Mouse (Mus musculus) adrenal gland, adult 2 months (tissue): ENCODE data around the gene Prep. TPM values are rescaled to one million over a fixed set of nuclear protein-coding genes. Genes with fewer than 3 reads are reported as not detected.

Source experiments
- DNase-seq: peaks from one replicate; pipeline ENCODE4 v3.0.0; 2021
- microRNA-seq, 2 experiments: library from miRNA; unstranded; fragments of <30 nt; microRNA quantifications; one replicate each; pipeline ENCODE4 v1.2.0; 2021
- polyA plus RNA-seq: library from polyadenylated mRNA; depleted of rRNA; stranded (reverse); fragments of >200 nt; gene quantifications from 2 replicates; pipeline ENCODE4 v1.2.3, GENCODE M21; 2012; rRNA removed
- total RNA-seq, 2 experiments: library from RNA; stranded (reverse); gene quantifications; 2 replicates each; pipeline ENCODE4 v1.2.3; 2021

Gene Prep
- total and polyA plus RNA-seq, 3 experiments = 14.2 to 22.4 (median 19.2) TPM

DNA sequence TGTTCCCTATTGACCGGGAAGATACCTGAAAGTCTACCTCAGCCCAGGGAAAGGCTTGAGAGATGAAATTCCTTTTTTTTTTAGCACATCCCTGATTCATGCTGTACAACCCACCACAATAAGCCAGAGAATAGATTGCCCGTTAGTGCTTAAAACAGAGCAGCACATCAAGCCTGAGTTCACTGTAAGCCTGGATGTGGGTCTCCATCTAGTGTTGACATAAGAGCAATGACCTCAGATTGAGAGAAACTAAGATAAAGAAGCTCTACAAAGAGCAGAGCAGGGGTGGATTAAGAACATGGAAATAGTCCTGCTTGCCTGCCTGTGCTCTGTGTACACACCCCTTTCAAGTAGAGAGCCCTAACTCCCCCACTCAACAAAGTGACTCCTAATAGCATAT lies 118.5 kb downstream of the Prep start:
- no peak for DNase-seq

DNA sequence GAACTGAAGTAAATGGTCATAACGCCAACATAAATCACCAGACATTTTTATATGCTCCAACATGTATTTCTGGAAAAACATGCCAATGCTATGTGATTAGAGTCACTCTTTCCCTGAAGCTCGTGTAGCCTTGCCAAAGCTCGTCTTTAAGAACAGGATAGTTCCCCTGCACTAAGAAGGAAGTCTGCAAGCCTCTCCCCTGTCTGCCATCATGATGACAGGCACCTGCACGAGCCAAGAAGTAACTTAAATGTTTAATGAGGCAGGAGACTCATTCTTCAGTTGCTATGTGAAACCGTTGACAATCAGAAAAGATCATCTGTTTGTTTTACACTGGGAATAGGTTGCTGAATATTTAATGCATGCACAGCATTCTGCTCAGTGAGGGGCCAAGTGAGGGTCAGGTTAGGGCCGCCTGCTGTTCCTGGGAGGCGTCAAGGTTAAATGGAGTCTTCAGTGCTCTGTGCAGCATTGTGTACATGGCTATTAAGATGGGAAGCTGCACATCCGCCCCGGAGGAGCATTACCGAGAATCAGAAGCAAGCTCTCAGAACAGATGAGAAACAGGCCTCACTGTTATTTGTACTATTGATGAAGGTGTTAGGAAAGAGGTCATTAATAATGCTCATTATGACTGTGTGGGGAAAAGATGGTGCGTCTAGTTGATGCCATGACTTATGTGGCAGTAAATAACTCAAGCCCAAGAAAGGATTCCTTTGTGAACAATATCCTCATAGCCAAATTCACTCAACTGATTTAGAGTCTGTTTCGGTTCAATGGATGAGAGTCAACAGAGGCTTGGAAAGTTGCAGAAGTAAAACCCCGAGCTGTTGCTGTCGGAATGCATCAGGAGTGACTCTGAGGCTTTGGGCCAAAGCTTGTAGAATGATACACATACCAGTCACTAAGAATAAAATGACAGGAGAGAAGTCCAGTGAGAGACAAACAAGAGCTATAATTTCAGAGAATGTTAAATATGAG lies 126.6 kb downstream of the Prep start:
- DNase-seq = no peak

DNA sequence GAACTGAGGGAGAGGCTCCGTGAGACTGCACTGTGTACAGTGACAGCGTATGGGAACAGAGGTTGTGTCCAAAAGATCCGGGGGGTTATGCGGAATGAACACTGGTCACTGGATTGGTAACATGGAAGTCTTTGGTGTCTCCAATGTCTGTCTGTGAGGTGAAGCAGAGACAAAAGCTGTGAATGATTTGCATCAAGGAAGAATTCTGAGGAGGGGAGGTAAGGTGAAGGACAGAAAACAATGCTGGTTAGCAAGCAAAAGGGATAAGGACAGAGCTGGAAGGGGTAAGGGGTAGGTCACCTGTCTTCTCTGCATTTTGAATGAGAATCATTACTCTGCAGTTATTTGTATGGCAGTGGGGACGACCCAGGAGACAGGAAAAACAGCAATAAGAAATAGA lies 127.5 kb downstream of the Prep start:
- no peak for DNase-seq

DNA sequence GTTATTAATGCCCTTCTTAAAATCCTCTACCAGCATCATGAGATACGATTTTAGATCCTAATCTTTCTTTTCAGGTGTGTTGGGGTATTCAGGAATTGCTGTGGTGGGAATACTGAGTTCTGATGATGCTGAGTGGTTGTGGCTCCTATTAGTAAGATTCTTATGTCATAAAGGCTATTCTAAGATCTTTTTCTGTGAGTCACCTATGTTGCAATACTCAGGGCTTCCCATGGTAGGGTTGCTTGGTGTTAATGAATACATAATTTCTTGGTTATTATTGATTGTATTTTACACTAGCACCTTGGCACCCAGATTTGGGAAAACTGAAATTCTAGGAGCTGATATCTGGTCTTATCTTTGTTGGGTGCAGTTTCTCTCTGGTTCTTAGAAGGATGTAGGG lies 137.6 kb downstream of the Prep start:
- no peak for DNase-seq

DNA sequence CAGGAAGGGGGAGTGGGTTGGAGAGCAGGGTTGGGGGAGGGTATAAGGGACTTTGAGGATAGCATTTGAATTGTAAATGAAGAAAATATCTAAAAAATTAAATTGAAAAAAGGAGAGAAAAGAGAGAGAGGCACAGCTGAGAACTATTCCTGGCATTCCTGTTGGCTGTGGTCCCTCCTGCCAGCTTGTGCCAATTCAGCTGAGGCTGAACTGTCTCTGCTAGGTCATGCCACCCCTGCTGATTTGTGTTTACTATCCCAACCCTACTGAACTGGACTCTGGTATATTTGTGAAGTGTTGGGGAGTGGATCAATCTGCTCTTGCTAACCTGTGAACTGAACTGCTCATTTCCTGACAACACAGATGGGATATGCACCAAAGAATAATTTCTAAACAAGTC lies 143.2 kb downstream of the Prep start:
- no peak for DNase-seq

- DNase-seq = no peak
Measured at GRCm38 (mm10) chr10:45216676-45217075, 149.7 kb downstream of the Prep start.

Small RNA genes within 50 kb of the gene (microRNA-seq; reads per million reads assigned to microRNA genes)
- 0 reads per million in 2 experiments for gene Gm23766

Other genes starting within 250 kb of the Prep start
- under 1 TPM; 0.69 to 0.86 TPM for gene Popdc3, start 110.9 kb downstream of the Prep start, total RNA-seq
- gene Popdc3, start 110.9 kb downstream of the Prep start, polyA plus RNA-seq = 0.09 and 0.13 TPM in 2 replicates